Mouse (Mus musculus): ENCODE results near the gene Tmem44.

Tmem44 gene

DNA sequence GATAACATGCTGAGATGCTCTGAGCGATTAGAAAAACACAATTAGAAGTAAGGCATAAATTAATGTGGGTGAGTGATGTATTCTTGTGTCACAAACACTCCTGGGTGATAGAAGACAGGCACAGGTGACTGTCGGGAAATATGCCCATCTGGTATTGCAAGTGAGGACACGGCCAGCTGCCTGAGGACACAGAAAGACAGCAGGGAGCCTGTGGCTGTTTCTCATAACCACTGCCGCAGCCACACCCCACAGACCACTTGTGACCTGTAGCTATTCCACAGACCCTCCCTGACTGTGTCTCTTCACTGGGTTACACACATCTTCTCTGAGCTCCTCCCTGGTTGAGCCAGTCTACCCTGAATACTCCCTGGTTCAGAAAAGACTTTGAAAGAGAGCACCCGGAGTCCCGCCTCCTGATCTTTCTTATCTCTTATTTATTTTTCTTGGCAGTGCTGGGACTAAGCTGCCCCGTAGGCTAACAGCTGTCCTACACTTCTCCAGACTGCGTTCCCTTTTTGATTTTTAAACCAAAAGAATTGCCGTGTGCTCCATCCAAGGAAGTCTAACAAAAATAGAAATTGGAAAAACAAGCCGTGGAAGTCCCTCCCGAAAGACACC lies 32.9 kb downstream of the Tmem44 start:
- DNase-seq, result no peak

DNA sequence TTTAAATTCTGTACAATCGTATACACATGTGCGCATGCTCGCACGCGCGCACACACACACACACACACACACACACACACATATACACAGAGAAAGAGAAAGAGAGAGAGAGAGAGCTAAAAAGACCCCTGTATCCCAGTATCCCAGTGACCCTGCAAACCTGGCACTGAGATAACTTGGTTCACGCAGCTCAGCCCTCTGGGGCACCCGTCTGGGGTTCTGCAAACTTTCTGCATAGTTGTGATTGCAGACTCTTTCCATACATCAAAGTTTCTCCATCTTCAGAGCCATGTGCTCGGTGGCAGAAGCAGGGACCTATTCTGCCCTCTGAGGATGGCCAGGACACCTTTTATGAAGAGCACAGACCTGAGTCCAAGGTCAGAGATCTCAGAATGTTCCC lies 33.6 kb downstream of the Tmem44 start:
- no peak for DNase-seq

DNA sequence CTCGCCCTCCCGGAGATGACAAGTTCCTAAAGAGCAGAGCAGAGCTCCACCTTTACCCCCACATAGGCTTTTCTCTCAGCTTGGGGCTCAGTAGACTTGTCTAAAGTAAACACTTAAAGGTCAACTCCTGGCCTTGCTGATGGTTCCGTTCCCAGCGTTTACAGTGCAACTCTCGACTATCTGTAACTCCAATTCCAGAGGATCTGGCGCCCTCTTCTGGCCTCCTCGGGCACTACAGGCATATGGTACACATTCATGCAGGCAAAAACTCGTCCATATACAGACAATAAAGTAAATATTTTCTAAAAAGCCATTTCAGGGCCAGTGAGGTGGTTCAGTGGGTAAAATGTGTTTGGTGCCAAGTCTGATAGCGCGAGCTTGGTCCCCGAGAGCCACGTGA lies 35.2 kb downstream of the Tmem44 start:
- peak; percentile 49 for DNase-seq

DNA sequence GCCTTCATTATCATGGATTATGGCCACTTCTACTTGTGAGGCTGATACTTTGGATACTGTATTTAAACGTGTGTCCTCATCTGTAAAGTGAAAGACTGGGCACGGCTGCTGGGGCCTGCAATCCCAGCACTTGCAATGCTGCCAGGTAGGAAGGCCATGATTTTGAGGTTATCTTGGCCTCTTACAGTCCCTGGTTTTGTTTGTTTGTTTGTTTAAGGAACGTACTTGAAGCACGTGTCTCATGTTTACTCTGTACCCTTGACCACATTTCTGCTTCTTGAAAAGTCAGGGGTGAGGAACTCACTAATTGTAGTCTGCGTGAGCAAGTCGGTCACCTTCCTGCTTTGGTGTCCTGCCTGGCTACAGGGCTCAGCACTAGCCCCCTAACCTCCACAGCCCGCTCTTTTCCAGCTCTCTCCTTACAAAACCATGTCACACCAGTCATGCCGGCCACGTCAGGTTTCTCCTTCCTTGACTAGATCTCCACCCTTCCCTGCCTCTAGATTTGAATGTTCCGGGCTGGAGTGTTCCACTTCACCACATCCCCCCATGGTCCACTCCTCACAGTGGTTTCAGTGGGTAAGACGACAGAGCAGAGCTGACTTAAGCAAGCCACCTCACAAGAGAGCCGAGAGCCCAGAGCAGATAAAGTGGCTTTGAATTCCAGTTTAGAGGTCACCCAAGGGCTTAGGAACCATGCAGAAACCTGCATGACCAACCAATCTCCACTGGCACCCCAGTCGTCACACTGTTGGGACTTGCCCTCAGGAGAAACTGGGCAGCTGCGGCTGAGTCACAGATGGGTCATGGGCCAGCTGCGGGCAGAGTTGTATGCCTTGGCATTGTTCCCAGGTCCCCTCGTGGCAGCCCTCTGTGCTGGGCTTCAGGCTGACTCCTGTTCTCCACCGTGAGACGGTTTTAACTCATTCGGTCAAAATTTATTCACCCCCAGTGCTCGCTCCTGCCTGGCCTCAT lies 37.3 kb downstream of the Tmem44 start:
- DNase-seq, result no peak

DNA sequence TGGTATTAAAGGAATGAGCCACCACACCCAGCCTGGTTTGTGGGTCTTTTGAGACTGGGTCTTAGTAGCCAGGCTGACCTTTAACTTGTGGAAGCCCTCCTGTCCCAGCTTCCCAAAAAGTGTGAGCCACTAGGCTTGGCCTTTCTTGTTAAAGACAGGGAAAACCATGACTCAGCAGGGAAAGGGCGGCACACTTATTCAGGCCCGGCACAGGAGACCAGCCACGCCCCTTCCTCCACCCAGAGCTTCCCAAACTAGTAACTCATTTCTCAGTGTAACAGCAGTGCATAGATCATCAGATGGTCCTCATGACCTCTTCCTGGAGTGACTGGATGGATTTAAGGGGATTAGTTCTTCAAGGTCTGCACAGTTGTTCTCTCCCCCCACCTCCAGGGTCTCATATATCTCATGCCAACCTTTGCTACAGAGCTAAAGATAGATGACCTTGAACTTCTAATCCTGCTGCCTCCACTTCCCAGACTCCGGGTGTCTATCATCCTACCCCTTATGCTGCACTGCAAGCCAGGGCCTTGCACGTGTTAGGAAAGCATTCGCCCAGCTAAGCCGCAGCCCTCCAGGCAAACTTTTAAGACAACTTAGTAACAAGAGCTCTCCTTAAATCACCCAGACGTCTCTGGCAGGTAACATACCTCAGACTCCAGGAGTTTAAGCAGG lies 38.1 kb downstream of the Tmem44 start:
- peak; percentile 71 for DNase-seq

DNA sequence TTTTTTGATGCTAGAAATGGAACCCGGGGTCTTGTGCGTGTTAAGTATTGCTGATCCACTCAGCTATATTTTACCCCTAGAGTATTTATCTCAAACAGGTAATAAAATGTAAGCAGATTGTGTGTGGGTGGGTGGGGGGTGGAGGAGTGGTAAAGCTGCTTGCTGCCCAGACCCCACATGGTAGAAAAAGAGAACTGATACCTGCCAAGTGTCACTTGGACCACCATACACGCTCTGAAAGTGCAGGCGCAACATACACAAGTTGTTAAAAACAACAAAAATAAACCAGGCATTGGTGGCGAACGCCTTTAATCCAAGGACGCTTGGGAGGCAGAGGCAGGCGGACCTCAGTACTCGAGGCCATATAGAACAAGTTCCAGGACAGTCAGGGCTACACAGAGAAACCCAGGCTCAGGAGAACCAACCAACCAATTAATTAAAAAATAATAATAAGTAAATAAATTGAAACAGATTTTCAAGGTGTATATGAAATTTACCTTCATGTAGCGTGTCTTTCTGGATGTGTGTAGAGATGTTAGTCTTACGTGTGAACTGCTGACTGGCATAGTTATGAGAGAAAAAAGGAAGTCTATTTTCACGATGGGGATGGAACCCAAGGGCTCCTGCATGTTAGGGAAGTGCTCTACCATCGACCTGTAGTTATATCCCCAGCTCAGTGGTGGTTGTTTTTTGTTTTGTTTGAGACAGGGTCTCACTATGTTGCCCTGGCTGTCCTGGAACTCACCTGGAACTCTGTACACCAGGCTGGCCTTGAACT lies 38.9 kb downstream of the Tmem44 start:
- no peak for DNase-seq

DNA sequence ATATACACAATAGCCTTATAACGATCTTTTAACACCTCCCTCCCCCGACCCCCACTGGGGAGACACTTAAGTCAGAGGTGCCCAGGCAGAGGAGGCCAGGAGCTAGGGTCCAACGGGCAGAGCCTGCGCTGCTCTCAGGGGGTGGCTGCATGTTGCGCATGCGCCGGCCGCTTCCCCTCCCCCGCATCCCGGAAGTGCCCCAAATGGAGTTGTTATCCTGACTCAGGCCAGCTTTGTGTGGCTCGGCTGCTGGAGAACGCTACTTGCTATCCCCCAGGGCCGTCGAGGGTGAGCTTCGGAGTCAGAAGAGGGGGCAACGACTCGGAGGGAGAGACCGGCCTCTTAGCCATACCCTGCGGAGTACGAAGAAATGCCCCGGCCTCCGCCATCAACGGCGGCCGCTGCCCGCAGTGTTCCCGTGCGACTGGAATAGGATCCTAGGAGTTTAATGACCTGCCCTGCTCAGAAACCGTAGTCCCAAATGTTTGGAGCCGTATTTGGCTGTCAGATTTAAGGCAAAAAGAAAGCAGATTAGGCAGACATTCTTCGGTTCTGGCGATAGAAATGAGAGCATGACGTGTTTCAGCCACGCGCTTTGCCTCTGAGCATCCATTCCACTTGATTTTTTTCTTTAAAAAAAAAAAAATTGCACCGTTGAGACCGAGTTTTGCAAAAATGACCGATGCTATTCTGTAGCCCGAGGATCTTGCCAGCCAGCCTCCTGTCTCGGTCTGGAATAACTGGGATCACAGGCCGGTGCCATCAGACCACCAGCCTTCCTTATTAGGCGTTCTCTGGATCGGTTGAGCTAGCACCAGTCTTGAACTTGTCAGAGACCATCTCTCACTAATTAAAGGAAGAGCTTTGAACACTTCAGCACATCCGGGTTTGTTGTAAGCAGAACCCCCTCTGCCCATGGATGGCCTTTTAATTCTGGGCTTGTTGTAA lies 39.9 kb downstream of the Tmem44 start:
- peak; percentile 90 for DNase-seq

DNA sequence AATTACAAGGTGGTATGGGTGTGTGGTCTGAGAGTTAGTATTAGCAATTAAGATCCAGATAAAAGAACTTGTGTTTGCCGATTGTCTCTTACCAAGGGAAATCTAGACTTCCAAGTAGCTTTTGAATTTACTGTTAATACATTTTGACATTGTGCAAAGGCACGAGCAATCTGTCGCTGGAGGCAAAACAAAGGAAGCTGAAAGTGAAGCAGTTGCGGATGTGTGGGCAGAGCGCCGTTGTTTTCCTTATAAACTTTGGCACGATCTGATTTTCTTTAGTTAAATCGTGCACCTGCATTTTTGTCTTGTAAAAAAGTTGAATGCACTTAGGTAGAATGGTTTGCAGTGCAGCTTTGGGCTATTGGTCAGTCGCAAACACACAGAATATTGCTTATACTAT lies 40.6 kb downstream of the Tmem44 start:
- no peak for DNase-seq

DNA sequence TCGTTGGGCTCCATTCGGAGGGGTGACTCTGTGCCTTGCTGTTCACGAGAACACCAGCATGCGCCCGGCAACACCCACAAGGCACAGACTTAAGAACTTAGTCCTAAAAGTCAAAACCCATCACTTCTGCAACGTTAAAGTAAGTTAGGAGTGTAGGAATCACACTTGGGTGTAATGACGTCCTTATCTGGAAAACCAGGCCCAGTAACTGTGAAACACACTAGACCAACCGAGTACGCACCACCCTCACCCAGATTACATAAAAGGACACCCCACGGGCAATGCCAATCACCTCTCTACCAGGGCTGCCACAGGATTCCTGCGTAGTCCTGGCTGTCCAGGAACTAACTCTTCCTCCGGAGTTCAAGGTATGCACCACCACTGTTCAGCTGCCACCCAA lies 41.3 kb downstream of the Tmem44 start:
- no peak for DNase-seq

DNA sequence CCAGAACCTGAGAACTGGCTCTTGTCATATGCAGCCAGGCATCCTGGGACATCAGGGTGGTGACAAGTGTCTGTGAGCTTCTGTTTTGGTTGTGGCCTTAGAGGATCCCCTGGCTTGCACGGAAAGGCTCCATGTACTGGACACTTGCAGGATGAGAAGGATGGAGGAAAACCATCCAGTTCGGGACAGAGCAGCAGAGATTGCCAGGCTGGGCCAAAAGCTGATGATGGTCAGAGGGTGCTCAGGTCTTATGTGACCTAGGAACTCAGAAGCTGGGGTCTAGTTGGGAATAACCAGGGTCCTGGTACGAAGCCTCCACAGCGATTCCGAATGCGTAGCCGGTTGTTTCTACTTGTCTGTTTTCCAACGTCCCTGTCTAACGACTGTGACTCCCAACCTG lies 41.9 kb downstream of the Tmem44 start:
- no peak for DNase-seq

DNA sequence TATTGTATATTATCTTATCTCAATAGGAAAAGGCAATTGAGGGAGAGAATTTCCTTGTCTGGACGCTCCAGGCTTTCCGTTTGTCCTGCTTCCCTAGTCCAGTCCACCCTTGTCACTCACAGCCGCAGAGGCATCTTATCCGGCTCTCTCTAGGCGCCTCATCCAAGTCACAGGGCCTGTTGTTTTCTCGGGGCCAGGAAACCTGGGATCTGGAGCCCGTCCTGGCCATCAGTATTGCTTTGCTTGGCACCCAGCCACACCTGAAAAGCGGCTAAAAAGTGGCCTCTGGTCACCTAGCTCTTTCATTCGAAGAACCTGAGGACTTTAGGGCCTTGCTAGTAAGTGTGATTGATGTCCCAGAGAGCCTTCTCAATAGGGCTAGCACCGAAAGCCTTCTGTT lies 43.5 kb downstream of the Tmem44 start:
- DNase-seq, result no peak

DNA sequence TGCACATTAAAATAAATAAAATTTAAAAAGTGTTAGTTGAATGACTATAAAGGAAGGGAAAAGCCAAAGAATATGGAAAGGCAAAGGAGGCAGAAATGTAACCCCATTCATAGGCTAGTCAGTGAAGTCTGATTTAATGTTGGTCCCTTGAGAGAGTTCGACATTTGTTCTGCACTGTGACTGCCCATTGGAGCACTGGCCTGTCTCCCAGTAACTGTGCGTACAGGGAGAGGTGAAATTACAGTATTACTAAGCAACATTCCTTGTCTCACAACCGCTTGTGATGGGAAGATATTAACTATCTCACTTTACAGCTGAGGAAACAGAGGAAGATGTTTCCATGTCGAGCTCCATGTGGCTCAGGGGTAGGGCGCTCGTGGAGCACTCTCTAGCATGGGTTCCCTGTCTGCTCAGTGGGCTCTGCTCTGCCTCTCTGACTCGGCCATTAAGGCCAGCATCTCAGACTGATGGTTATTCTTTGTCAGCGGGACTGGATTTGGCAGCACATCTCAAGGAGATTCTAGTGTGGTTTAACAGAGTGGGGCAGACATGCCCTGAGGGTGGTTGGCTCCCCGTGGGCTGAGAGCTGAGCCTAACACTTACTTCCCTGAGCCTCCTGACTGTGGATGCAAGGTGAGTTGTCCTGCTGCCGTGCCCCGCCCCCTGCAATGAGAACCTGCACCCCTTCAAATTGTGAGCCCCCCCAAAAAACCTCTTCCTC lies 45.2 kb downstream of the Tmem44 start:
- no peak for DNase-seq

DNA sequence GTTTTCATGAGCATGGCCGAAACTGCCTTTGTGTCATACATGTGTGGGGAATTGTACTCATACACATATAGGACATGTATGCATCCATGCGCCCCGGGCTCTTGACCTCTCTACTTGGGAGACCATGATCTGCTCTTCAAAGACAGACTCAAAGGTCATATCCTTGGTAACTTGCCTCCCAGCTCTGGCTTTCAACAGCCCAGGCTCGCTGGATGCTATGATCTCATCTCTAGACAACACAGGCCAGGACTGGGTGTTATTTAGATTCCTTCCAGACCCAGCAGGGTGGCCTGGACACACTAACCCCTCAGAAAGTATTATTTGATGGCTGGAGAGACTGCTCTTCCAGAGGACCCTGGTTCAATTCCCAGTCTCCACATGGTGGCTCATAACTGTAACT lies 45.8 kb downstream of the Tmem44 start:
- DNase-seq, result no peak

DNA sequence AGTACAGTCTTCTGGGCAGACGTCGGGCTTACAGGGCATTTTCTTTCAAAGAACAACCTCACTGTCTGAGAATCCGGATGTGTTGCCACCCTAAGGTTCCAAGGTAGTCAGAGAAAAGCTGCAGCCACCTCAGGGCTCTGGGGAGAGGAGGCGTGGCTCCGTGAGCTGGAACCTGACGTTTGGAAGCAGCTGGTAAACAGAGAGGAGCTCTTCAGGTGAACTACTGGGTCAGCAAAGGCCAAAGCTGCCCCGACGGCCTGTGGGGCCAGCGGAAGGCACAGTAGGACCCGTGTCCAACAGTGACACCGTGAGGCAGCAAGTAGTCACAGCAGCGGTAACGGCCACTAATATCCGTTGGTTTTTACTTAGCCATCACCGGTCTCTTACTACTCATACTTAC lies 46.7 kb downstream of the Tmem44 start:
- DNase-seq, result peak; percentile 84

DNA sequence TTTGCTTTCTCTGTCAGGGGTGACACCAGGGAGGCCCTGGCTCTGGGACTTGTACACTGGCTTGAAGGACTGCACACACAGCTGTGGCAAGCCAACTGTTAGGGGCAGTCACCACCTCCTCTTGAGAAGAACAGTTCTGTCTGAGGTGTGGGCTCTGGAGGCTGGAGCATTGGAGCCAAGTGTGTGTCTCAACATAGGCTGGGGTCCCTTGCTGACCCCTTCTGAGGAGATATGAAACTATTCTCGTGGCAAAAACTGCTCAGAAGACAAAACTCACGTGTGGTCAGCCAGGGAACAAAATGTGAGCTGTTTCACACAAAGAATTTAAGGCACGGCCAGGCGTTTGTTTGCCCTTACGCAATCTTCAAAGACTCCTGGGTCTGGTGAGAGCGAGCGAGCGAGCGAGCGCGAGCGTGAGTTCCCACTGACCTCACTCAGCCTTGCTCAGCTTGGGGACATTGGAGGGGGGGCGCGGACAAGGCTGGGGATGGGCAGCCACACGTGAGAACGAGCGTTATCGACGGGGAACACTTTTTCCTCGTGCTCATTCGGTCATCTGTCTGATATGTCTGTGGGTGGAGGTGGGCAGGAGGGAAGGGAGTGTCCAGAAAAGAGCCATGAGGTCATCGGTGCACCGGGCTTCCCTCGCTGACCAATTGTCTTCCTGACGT lies 48.3 kb downstream of the Tmem44 start:
- peak; percentile 87 for DNase-seq

DNA sequence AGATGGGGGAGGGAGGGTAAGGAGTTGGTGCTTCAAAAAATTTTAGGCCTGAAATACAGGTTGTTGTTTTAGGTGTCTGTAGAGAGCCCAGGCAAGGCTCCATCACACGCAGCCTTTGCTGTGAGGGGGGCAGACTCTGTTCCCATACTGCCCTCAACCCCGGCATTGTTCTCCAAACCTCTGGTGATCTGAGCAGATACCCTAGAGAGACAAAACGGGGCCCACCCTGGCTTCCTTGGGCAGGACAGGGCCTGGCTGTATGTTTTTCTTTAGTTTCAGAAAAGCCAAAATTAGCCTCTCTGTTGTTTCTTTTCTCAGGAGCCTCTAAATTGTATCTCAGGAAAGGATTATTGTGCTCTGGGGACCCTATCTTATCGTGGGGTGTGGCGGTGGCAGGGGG lies 49.0 kb downstream of the Tmem44 start:
- DNase-seq, result no peak

DNA sequence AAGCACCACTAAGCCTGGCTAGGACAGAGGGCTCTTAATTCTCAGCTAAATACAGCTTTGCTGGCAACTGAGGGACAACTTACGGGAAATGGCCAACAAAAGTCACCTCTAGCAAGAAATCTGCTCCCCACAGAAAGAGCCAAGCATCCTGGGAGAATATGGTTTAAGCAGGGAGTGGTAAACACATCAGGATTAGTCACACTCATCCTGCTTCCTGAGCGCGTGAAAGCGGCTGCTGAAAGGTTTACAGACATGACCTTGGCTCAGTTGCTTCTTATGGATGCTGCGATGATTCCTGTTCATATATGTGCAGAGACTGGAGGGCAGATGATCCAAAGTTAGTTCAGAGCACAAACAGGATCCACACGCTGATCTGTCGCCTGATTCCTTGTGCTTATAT lies 50.4 kb downstream of the Tmem44 start:
- DNase-seq, result no peak

DNA sequence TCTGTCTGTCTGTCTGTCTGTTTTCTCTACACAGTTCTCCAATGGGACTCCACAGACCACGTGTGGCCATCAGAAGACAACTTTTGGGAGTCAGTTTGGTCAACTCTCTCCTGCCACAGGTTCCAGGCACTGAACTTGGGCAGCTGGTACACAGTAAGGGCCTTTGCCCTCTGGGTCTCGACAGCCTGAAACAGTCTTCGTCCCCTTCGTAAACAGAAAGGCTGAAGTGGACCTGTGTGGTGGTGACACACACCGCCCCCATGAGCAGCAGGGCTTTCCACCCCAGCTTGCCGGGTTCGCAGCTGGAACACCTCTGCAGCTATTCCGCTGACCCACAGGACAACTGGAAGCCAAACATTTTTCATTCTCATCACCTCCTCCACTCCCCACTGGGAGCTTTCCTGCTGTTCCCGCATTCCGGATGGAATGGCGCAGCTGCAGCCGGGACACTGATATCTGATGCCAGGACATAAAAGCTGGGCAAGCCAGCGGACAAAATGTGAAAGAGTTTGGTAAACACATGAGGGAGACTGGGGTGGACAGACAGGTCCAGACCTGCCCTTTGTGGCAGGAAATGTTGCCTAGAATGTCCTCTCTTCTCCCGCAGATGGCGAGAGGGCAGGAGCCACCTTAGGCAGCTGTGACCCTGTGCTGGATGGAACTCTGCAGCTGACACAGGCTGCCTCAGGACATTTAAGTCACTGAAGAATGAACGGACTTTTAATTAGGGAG lies 51.4 kb downstream of the Tmem44 start:
- DNase-seq, result peak; percentile 39

DNA sequence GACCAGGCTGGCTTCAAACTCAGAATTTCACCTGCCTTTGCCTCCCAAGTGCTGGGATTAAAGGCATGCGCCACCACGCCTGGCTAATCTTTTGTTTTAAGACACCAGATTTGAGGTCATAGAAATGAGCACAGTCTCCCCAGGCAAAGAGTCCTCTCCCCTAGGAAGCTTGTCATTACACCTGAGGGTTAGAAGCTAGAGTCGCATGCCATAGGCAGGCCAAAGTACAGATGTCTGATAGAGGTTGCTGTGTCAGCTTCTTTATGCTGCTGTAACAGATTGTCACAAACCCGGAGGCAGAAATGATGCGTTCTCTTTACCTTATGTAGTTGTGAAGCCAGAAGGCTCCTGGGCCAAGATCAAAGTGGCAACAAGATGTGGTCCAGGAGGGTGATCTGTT lies 53.3 kb downstream of the Tmem44 start:
- DNase-seq, result no peak

DNA sequence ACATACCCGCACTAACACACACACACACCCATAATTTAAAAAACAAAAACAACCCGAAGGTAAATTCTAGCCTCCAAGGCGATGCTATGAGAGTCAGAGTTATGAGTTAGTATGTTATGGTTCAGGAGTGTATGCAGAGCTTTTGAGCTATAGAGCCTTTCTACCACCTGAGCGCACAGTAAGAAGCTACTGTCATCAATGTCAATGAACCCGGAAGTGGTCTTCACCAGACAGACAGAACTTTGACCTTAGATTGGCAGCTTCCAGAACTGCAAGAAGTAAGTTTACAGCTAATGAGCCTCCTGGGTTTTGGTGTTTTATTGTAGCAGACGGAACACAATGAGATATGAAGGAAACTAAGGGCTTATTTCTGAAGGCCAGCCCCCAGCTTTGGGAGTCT lies 55.8 kb downstream of the Tmem44 start:
- no peak for DNase-seq
